Mouse (Mus musculus): Measurements from ENCODE around the gene Pgpep1l. TPM values are rescaled to one million over a fixed set of nuclear protein-coding genes. Genes with fewer than 3 reads are reported as not detected.

Gene Pgpep1l
- polyA plus RNA-seq, 1 experiment = not detected

GRCm38 (mm10) chr7:68273515-68273914 is 9.5 kb upstream of the Pgpep1l start, which contains the start of gene Fam169b:
TSS of gene Fam169b (plus strand) at chr7:68273839.
- no peaks in the 10 kb centered on the region for H3K27me3 ChIP-seq (ENCODE audit: control insufficient read depth, insufficient read depth, insufficient read length)
- H3ac ChIP-seq (ENCODE audit: control insufficient read depth, insufficient read length, low read depth) = no peak within 1 kb of the TSS
- H3K79me3 ChIP-seq (ENCODE audit: low read depth) = no peaks in the 10 kb centered on the region
- H3K36me3 ChIP-seq (ENCODE audit: control insufficient read depth, insufficient read depth) = no peaks in the 10 kb centered on the region
- no peak within 1 kb of the TSS for H3K4me3 ChIP-seq (ENCODE audit: insufficient read depth, poor library complexity, severe bottlenecking)
- no peaks in the 10 kb centered on the region for H3K79me2 ChIP-seq (ENCODE audit: control insufficient read depth, insufficient read depth)
- TF ChIP-seq MYOG (IDR thresholded peaks at IDR 0.05; ENCODE audit: control insufficient read depth, extremely low read depth, insufficient read length) (no peak), USF1 (IDR thresholded peaks at IDR 0.05; ENCODE audit: low read depth) (no peak), CEBPB (IDR thresholded peaks at IDR 0.05; ENCODE audit: low read depth) (no peak), MAX (IDR thresholded peaks at IDR 0.05) (no peak), CTCF (IDR thresholded peaks at IDR 0.05; ENCODE audit: control insufficient read depth, insufficient read depth, insufficient read length) (no peak), MYOD1 (IDR thresholded peaks at IDR 0.05; ENCODE audit: control insufficient read depth, insufficient read length, low read depth) (no peak), FOSL1 (IDR thresholded peaks at IDR 0.05; ENCODE audit: insufficient read depth, low read length, poor library complexity, severe bottlenecking) (no peak)

- no peak overlapping the region for H3ac ChIP-seq (ENCODE audit: control insufficient read depth, insufficient read length, low read depth)
- H3K79me3 ChIP-seq (ENCODE audit: low read depth) = no peaks in the 10 kb centered on the region
- H3K27me3 ChIP-seq (ENCODE audit: control insufficient read depth, insufficient read depth, insufficient read length) = no peaks in the 10 kb centered on the region
- no peaks in the 10 kb centered on the region for H3K79me2 ChIP-seq (ENCODE audit: control insufficient read depth, insufficient read depth)
- H3K4me3 ChIP-seq (ENCODE audit: insufficient read depth, poor library complexity, severe bottlenecking) = no peak overlapping the region
- TF ChIP-seq MAX (IDR thresholded peaks at IDR 0.05) = no peak
- no peak for TF ChIP-seq CEBPB (IDR thresholded peaks at IDR 0.05; ENCODE audit: low read depth)
- TF ChIP-seq FOSL1 (IDR thresholded peaks at IDR 0.05; ENCODE audit: insufficient read depth, low read length, poor library complexity, severe bottlenecking) = no peak
- no peak for TF ChIP-seq USF1 (IDR thresholded peaks at IDR 0.05; ENCODE audit: low read depth)
- TF ChIP-seq MYOG (IDR thresholded peaks at IDR 0.05; ENCODE audit: control insufficient read depth, extremely low read depth, insufficient read length) = no peak
- TF ChIP-seq CTCF (IDR thresholded peaks at IDR 0.05; ENCODE audit: control insufficient read depth, insufficient read depth, insufficient read length) = no peak
- no peak for TF ChIP-seq MYOD1 (IDR thresholded peaks at IDR 0.05; ENCODE audit: control insufficient read depth, insufficient read length, low read depth)
- H3K36me3 ChIP-seq (ENCODE audit: control insufficient read depth, insufficient read depth) = no peaks in the 10 kb centered on the region
Measured at GRCm38 (mm10) chr7:68272607-68273006, 8.6 kb upstream of the Pgpep1l start.

- Histone ChIP-seq H3K79me2 (ENCODE audit: control insufficient read depth, insufficient read depth) (no peaks in the 10 kb centered on the region), H3K4me3 (ENCODE audit: insufficient read depth, poor library complexity, severe bottlenecking) (no peak overlapping the region), H3ac (ENCODE audit: control insufficient read depth, insufficient read length, low read depth) (no peak overlapping the region), H3K79me3 (ENCODE audit: low read depth) (no peaks in the 10 kb centered on the region), H3K36me3 (ENCODE audit: control insufficient read depth, insufficient read depth) (no peaks in the 10 kb centered on the region), H3K27me3 (ENCODE audit: control insufficient read depth, insufficient read depth, insufficient read length) (no peaks in the 10 kb centered on the region)
- TF ChIP-seq MYOD1 (IDR thresholded peaks at IDR 0.05; ENCODE audit: control insufficient read depth, insufficient read length, low read depth) (no peak), CTCF (IDR thresholded peaks at IDR 0.05; ENCODE audit: control insufficient read depth, insufficient read depth, insufficient read length) (no peak), MAX (IDR thresholded peaks at IDR 0.05) (no peak), FOSL1 (IDR thresholded peaks at IDR 0.05; ENCODE audit: insufficient read depth, low read length, poor library complexity, severe bottlenecking) (no peak), MYOG (IDR thresholded peaks at IDR 0.05; ENCODE audit: control insufficient read depth, extremely low read depth, insufficient read length) (no peak), USF1 (IDR thresholded peaks at IDR 0.05; ENCODE audit: low read depth) (no peak), CEBPB (IDR thresholded peaks at IDR 0.05; ENCODE audit: low read depth) (no peak)
Measured at GRCm38 (mm10) chr7:68271816-68272215, 7.8 kb upstream of the Pgpep1l start.

GRCm38 (mm10) chr7:68270551-68270950 is 6.5 kb upstream of the Pgpep1l start:
- H3K79me2 ChIP-seq (ENCODE audit: control insufficient read depth, insufficient read depth) = no peaks in the 10 kb centered on the region
- TF ChIP-seq MYOG (IDR thresholded peaks at IDR 0.05; ENCODE audit: control insufficient read depth, extremely low read depth, insufficient read length) (no peak), MAX (IDR thresholded peaks at IDR 0.05) (no peak), FOSL1 (IDR thresholded peaks at IDR 0.05; ENCODE audit: insufficient read depth, low read length, poor library complexity, severe bottlenecking) (no peak), CTCF (IDR thresholded peaks at IDR 0.05; ENCODE audit: control insufficient read depth, insufficient read depth, insufficient read length) (no peak), CEBPB (IDR thresholded peaks at IDR 0.05; ENCODE audit: low read depth) (no peak), USF1 (IDR thresholded peaks at IDR 0.05; ENCODE audit: low read depth) (no peak), MYOD1 (IDR thresholded peaks at IDR 0.05; ENCODE audit: control insufficient read depth, insufficient read length, low read depth) (no peak)
- no peak overlapping the region for H3ac ChIP-seq (ENCODE audit: control insufficient read depth, insufficient read length, low read depth)
- no peaks in the 10 kb centered on the region for H3K36me3 ChIP-seq (ENCODE audit: control insufficient read depth, insufficient read depth)
- H3K4me3 ChIP-seq (ENCODE audit: insufficient read depth, poor library complexity, severe bottlenecking) = no peak overlapping the region
- no peaks in the 10 kb centered on the region for H3K79me3 ChIP-seq (ENCODE audit: low read depth)
- H3K27me3 ChIP-seq (ENCODE audit: control insufficient read depth, insufficient read depth, insufficient read length) = no peaks in the 10 kb centered on the region

- no peaks in the 10 kb centered on the region for H3K79me3 ChIP-seq (ENCODE audit: low read depth)
- TF ChIP-seq CEBPB (IDR thresholded peaks at IDR 0.05; ENCODE audit: low read depth) = peak; percentile 63
- no peak for TF ChIP-seq CTCF (IDR thresholded peaks at IDR 0.05; ENCODE audit: control insufficient read depth, insufficient read depth, insufficient read length)
- peak; percentile 62 for TF ChIP-seq MAX (IDR thresholded peaks at IDR 0.05)
- TF ChIP-seq MYOG (IDR thresholded peaks at IDR 0.05; ENCODE audit: control insufficient read depth, extremely low read depth, insufficient read length) = no peak
- no peak for TF ChIP-seq FOSL1 (IDR thresholded peaks at IDR 0.05; ENCODE audit: insufficient read depth, low read length, poor library complexity, severe bottlenecking)
- no peak for TF ChIP-seq USF1 (IDR thresholded peaks at IDR 0.05; ENCODE audit: low read depth)
- peak; percentile 48 for TF ChIP-seq MYOD1 (IDR thresholded peaks at IDR 0.05; ENCODE audit: control insufficient read depth, insufficient read length, low read depth)
Measured at GRCm38 (mm10) chr7:68266691-68267090, 2.7 kb upstream of the Pgpep1l start.

More at GRCm38 (mm10) chr7:68266691-68267090, 2.7 kb upstream of the Pgpep1l start:
- H3K27me3 ChIP-seq (ENCODE audit: control insufficient read depth, insufficient read depth, insufficient read length) = no peaks in the 10 kb centered on the region
- H3ac ChIP-seq (ENCODE audit: control insufficient read depth, insufficient read length, low read depth) = no peak overlapping the region
- no peaks in the 10 kb centered on the region for H3K36me3 ChIP-seq (ENCODE audit: control insufficient read depth, insufficient read depth)
- H3K79me2 ChIP-seq (ENCODE audit: control insufficient read depth, insufficient read depth) = no peaks in the 10 kb centered on the region
- no peak overlapping the region for H3K4me3 ChIP-seq (ENCODE audit: insufficient read depth, poor library complexity, severe bottlenecking)
